Mouse (Mus musculus) layer of hippocampus, adult 2 months (tissue): ENCODE results near the gene Rin3. TPM values are rescaled to one million over a fixed set of nuclear protein-coding genes. Genes with fewer than 3 reads are reported as not detected.
A peak's percentile ranks its signal among the peaks of the same experiment; 100 is the strongest.

Experiments used
- DNase-seq, 2 experiments: peaks; one replicate each; pipeline ENCODE4 v3.0.0; 2022; ENCODE audit warnings: low spot score in 2 of 2
- H3K27ac ChIP-seq: fragments of 200-600 bp; 2 replicates; pipeline ENCODE4 v1.8.1; 2022
- H3K4me3 ChIP-seq: fragments of 200-600 bp; 2 replicates; pipeline ENCODE4 v1.8.1; 2022; ENCODE audit warnings: mild to moderate bottlenecking
- CTCF ChIP-seq: fragments of 200-600 bp; conservative IDR thresholded peaks from 2 replicates; pipeline ENCODE4 v1.8.1; 2022; ENCODE audit warnings: antibody characterized with exemption, mild to moderate bottlenecking, moderate library complexity
- total RNA-seq, 2 experiments: library from RNA; stranded (reverse); gene quantifications; 2 replicates each; pipeline ENCODE4 v1.2.3; 2021

Rin3 gene
- total RNA-seq, 2 experiments from 2014 or later = 3.2 to 4.3 TPM

DNA sequence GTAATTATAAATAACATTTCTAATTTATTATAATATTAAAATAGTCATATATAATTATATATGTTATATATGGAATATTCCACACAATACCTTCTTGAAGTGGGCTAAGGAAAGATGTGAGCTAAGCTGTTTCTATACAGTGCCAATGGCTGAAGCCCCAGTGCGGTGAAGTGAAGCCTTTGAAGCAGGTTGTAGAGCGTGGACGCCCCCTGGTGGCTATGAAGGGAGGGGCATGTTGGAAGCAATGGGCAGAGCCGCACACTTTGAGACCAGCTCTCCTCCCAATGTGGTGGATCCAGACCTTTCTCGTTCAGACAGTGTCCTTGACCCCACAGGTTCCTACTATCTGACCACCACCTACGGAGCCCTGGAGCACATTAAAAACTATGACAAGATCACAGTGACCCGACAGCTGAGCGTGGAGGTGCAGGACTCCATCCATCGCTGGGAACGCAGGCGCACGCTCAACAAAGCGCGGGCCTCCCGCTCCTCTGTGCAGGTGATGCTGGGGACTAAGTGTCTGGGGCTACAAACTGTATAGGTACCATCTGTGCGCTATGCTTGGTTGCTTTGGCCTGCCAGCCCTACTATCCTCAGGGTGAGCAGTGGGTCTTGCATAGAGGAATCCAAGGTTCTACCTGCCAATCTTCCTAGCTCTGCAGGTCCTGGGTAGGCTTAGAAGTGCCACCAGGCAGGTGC, 104.5 kb downstream of the Rin3 start:
- Histone ChIP-seq H3K27ac (no peak overlapping the region), H3K4me3 (no peak overlapping the region)
- peak; percentile 77 to 96 for DNase-seq
- peak; percentile 99 for TF ChIP-seq CTCF

DNA sequence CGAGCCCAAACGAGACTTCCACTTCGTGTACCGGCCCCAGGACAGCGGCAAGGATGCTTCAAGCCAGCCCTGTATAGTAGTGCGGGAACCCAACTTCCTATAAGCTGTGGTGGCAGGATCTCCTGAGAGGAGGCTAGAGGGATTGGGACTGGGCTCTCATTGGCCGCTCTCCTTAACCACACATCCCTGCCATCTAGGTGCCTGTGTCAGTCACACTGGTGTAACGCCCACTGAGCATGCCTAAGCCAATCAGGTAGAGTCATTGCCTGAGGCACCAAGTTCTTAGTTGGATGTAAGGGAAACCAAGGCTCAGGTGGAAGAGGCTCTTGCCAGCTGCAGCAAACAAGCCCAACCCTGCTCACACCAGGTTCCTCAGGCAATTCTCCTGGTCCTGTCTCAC, 107.2 kb downstream of the Rin3 start:
- no peak for TF ChIP-seq CTCF
- Histone ChIP-seq H3K4me3 (no peak overlapping the region), H3K27ac (no peak overlapping the region)
- DNase-seq = no peak

DNA sequence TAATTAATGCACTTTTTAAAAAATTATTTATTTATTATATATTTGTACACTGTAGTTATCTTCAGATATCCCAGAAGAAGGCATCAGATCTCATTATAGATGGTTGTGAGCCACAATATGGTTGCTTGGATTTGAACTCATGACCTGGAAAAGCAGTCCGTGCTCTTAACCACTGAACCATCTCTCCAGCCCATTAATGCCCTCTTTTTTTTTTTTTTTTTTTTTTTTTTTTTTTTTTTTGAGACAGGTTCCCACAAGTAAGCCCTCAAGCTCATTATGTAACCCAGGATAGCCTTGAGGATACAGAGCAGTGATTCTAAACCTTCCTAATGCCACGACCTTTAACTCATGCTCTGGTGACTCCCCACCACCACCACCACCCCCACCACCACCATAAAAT, 108.3 kb downstream of the Rin3 start:
- TF ChIP-seq CTCF = no peak
- Histone ChIP-seq H3K27ac (no peak overlapping the region), H3K4me3 (no peak overlapping the region)
- no peak for DNase-seq

DNA sequence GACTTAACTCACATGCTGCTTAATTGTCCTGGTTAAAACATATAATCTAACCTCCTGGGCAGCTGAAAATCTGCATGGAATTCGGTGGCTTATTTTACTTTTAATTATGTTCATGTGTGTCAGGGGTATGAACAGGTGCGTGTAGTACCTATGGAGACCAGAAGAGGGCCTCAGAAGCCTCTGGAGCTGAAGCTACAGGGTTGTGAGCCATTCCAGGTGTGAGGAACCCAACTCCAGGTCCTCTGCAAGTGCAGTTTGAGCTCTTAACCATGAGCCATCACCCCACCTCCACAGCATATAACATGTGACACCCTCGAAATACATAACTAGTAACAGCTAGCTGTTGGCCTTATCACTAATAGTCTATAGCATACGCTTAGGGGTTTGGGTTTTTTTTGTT, 109.1 kb downstream of the Rin3 start:
- Histone ChIP-seq H3K27ac (no peak overlapping the region), H3K4me3 (no peak overlapping the region)
- TF ChIP-seq CTCF = peak; percentile 84
- DNase-seq = peak in 1 of 2 experiments; percentile 39

DNA sequence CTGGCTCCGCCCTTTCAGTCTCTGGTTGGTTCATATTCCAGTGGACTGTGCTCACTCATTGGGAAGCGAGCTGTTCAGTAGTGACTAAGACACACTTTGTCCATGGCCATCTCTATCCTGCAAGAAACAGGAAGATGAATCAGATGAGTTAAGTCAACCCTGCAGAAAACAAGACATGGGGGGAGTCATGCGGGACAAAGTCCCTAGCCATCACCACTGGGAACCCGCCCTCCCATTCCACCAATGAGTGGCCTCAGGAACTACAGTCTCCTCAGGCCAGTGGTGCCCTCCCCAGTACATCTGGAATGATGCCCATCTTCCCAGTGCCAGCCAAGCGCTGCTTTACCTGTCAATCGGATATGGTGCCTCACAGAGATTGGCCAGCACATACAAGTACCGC, 111.6 kb downstream of the Rin3 start:
- Histone ChIP-seq H3K27ac (no peak overlapping the region), H3K4me3 (no peak overlapping the region)
- TF ChIP-seq CTCF = no peak
- no peak for DNase-seq

DNA sequence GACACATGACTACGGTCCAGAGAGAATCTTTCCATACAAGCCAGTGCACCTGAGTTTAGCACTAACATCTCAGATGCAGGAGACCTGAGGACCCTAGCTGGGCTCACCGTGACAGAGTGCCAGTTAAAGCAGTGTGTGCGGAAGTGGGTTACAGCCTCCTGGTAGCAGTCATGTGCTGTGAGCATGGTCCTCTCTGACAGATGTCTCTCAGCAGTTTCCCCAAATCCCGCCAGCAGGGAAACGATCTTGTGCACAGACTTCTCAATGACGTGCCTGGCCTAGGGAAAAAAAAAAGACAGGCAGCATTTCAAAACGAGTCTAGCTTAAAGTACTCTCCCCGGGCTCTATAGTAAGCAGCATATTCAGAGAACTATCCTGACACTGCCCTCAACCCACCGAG, 112.7 kb downstream of the Rin3 start:
- Histone ChIP-seq H3K4me3 (no peak overlapping the region), H3K27ac (no peak overlapping the region)
- DNase-seq = no peak
- no peak for TF ChIP-seq CTCF

DNA sequence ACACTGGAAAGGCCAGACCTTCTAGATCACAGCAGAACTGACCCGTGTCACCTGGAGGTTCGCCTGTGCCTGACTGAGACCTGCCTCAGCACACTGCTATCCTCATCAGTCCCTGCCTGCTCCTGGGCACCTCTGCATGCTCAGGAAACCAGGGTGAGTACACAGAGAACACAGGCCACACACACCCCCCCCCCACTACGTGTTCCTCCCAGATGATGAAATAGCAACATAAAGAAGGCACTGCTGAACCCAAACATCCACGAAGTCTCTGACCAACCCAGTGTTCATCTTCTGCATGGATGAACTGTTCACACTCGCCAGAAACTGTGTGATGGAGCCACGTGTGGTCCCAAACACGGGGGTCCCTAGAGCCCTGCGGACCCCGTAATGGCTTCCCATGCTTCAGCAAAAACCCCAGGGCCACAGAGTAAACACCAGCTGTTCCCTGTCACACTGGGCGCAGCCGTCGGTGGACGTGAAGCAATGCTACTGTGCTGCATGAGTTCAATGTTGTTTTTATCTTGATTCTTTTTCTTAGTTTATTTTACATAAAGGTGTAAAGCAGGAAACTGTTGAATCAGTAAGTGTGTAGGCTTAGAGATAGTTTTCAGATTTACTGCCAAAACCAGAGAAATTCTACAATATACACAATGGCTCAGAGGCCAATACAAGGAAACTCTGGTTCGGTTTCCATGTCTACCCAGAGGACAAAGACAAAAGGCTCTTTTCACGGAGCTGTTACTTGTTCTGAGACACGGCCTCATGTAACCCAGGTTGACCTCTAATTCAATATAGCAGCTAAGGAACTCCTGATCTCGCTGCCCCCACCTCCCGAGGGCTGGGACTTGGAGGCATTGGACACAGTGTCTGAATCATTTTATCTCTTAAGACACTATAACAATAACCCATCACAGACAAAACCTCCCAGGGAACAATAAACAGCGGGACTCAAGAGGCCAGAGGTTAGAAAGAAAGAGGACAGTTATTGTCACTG, 113.4 kb downstream of the Rin3 start:
- no peak for DNase-seq
- TF ChIP-seq CTCF = no peak
- Histone ChIP-seq H3K4me3 (no peak overlapping the region), H3K27ac (peak overlapping the region; percentile 24; the same call in 1 of the 2 replicates)

DNA sequence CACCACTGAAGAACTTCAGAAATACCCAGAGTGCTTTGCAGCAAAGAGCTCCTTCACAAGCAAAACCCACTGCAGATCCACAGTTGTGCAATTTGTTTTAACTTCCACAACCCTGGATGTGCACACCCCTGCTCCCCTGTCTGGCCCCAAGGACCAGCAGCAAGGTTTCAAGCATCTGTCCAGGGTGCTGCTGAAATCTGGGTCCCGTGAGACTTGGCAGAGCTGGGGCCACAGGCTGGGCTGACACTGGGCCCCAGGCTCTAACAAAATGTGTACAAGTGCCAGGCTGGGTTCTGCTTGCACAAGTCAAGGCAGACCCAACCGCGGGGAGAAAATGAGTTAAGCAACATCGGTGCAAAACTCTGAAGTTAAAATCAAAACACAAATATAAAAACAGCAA, 115.7 kb downstream of the Rin3 start:
- DNase-seq = no peak
- TF ChIP-seq CTCF = no peak
- H3K27ac ChIP-seq = no peak overlapping the region

DNA sequence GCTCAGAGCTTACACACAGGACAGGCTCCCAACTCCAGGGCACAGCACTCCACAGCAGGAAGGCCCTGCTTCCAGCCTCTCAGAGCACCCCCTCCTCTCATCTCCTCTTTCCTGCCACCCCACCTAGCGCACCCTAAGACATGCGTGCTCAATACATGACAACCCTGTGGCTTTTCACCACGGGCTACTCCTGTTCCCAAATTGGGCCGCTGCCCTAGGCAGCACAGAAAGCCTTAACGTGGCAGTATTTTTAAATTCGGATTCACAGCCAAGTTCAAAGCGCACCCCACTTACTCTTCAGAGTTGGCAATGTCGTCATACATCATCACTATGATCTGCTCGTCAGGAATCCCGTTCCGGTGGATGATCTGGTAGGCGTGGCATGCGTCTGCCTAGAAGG, 130.3 kb downstream of the Rin3 start:
- DNase-seq = no peak
- H3K27ac ChIP-seq = no peak overlapping the region
- no peak overlapping the region for H3K4me3 ChIP-seq
- no peak for TF ChIP-seq CTCF

More for the DNA sequence above, 115.7 kb downstream of the Rin3 start:
- no peak overlapping the region for H3K4me3 ChIP-seq

DNA sequence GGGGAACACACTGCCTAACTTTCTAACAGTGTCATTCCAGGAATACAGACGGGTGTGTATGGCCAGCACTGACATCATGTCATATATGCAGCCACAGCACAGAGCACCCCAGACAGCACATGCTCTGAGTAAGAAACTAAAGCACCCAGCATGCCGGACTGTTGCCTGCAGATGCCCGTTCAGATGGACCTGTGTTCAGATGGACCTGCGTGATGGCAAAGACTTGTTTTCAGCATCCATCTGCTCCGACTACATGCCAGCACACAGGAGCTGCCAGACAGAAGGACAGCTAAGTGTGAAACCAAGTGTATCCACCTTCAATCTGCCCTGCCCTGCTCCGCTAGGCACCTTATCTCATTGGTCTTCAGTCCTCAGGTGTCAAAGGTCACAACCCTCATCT, 131.8 kb downstream of the Rin3 start:
- Histone ChIP-seq H3K27ac (peak overlapping the region; percentile 10; the same call in 1 of the 2 replicates), H3K4me3 (no peak overlapping the region)
- no peak for TF ChIP-seq CTCF
- DNase-seq = no peak

DNA sequence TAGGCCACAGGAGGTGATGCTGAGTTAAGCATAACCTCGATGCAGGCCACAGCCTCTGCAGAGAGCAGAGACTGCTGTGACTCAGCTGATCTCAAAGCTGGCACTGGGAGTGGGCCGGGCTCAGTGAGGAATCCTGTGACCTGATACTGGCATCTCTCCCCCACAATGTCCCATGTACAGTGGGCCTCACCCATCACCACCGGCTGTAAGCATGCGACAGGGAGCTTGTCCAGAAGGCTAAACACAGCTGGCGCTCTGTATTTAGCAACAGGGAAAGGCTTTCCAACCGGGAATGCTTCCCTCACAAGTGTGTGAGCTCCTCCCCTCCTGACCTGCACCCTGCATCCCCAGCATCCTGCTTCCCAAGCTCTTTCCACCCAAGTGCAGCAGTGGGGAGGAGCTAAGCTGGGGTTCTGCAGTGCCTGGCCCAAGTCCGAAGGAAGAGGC, 133.6 kb downstream of the Rin3 start:
- H3K27ac ChIP-seq = peak overlapping the region; percentile 71
- no peak for DNase-seq
- no peak overlapping the region for H3K4me3 ChIP-seq
- no peak for TF ChIP-seq CTCF

DNA sequence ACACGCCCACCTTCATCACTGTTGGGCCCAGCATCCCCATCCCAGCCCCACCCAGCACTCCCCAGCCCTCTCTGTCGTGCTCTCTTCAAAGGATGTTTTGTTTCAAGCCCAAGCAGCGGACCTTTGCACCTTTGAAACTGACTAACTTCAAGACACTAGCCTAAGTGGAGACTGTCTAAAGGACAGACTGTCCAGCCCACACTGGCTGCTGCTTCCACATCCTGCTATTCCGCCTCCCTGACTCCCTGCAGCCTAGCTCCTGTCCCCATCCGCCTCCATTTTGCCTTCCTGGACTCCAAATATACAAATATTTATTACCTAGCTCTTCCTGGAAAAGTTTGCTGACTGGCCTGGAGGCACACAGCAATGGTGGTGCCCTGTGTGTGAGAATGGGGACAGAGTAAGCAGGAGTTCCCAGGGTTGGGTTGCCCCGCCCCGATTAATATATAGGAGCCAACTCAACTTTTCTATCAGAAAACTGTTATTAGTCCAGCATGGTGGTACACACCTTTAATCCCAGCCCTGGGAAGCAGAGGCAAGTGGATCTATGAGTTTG, 134.2 kb downstream of the Rin3 start:
- no peak for TF ChIP-seq CTCF
- Histone ChIP-seq H3K27ac (peak overlapping the region; percentile 71), H3K4me3 (no peak overlapping the region)
- DNase-seq = no peak

DNA sequence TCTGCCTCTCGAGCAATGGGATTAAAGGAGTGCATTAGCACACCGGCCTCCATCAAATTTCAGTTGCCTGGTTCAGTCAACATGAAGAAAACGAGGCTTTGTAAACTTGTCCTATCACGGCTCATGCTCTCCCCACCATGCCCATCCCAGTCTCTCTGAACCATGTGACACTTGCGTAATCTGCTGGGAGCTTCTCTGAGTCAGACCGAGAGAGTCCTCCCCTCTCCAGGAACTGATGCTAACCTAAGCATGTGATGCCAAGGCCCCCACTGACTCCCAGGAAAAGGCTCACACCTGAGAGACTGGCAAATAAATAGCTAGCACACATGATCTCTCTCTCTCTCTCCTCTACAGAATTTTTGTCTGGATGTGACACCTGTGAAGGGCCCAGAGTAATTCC, 134.9 kb downstream of the Rin3 start:
- TF ChIP-seq CTCF = no peak
- Histone ChIP-seq H3K4me3 (no peak overlapping the region), H3K27ac (no peak overlapping the region)
- no peak for DNase-seq
